Mouse (Mus musculus) limb, embryonic 14.5 days (tissue): ENCODE measurements around the gene Usp20. TPM values are rescaled to one million over a fixed set of nuclear protein-coding genes. Genes with fewer than 3 reads are reported as not detected.

Source experiments
- ATAC-seq: fragments of 200-750 bp; cut with Nextera tagmentation; 2 replicates; pipeline ENCODE4 v1.8.0; 2017; ENCODE audit warnings: low read depth, moderate number of reproducible peaks, moderate TSS enrichment; ENCODE audit not compliant: low FRiP score
- DNase-seq: peaks from one replicate; pipeline ENCODE4 v3.0.0-alpha.2; 2015; ENCODE audit warnings: low spot score
- H3K27ac ChIP-seq: fragments of 300-500 bp; sonication (generic); replicated peaks from 2 replicates; pipeline ENCODE4 v1.5.1; 2014; ENCODE audit warnings: low read depth, mild to moderate bottlenecking, low read length, moderate library complexity, mixed read lengths
- H3K27me3 ChIP-seq: fragments of 300-500 bp; sonication (generic); 2 replicates; pipeline ENCODE4 v1.6.1; 2014; ENCODE audit warnings: low read length, mixed read lengths; ENCODE audit not compliant: control insufficient read depth, insufficient read depth
- H3K36me3 ChIP-seq: fragments of 300-500 bp; sonication (generic); 2 replicates; pipeline ENCODE4 v1.6.1; 2014; ENCODE audit warnings: mild to moderate bottlenecking, low read length, moderate library complexity, mixed read lengths; ENCODE audit not compliant: control insufficient read depth, insufficient read depth
- H3K4me1 ChIP-seq: fragments of 300-500 bp; sonication (generic); 2 replicates; pipeline ENCODE4 v1.6.1; 2014; ENCODE audit warnings: antibody characterized with exemption, low read length, mixed read lengths; ENCODE audit not compliant: control insufficient read depth, insufficient read depth
- H3K4me2 ChIP-seq: fragments of 300-500 bp; sonication (generic); replicated peaks from 2 replicates; pipeline ENCODE4 v1.6.1; 2014; ENCODE audit warnings: low read depth, mild to moderate bottlenecking, low read length, moderate library complexity; ENCODE audit not compliant: severe bottlenecking
- H3K4me3 ChIP-seq: fragments of 300-500 bp; sonication (generic); replicated peaks from 2 replicates; pipeline ENCODE4 v1.5.1; 2014; ENCODE audit warnings: low read length
- H3K9ac ChIP-seq: fragments of 300-500 bp; sonication (generic); 2 replicates; pipeline ENCODE4 v1.6.1; 2014; ENCODE audit warnings: mild to moderate bottlenecking, low read depth, low read length, moderate library complexity; ENCODE audit not compliant: severe bottlenecking
- H3K9me3 ChIP-seq: fragments of 300-500 bp; sonication (generic); 2 replicates; pipeline ENCODE4 v1.6.1; 2016; ENCODE audit warnings: low read length; ENCODE audit not compliant: control insufficient read depth
- POLR2A ChIP-seq: fragments of 200-500 bp; IDR thresholded peaks from 2 replicates; pipeline ENCODE4 v1.8.0; 2012; ENCODE audit warnings: inconsistent platforms, mild to moderate bottlenecking, moderate library complexity, borderline replicate concordance; ENCODE audit not compliant: insufficient read depth, insufficient read length; ENCODE audit errors: extremely low read depth
- WGBS: fragments of 180-500 bp; shearing (Covaris S2); extraction: QIAGEN DNeasy Blood & Tissue Kit; methylation state at CpG from one replicate; pipeline ENCODE4 v1.1.7; 2014; 5-methylcytosine and 5-hydroxymethylcytosine counted together
- polyA plus RNA-seq, 2 experiments: library from polyadenylated mRNA; depleted of rRNA in 1 of 2; stranded (reverse) in 1 of 2; unstranded in 1 of 2; fragments of >200 nt; fragmentation: Nextera tagmentation in 1 of 2; extraction: Ambion mirVana in 1 of 2; gene quantifications; 2 replicates each; pipeline versions ENCODE4 v1.2.1 to v1.2.3; 2012 to 2014

The Usp20 gene
- polyA plus RNA-seq, 2 experiments = 19.0 to 21.5 TPM

GRCm38 (mm10) chr2:31002857-31003256, 20.8 kb downstream of the Usp20 start:
- Histone ChIP-seq H3K4me1 (no peaks in the 10 kb centered on the region), H3K9ac (no peak overlapping the region), H3K27me3 (no peaks in the 10 kb centered on the region), H3K36me3 (peaks cover 45% of the 10 kb centered on the region), H3K27ac (no peak overlapping the region), H3K9me3 (no peaks in the 10 kb centered on the region), H3K4me2 (no peak overlapping the region), H3K4me3 (no peak overlapping the region)
- 91% methylated on average over 10 of the region's 10 CpGs for WGBS
- DNase-seq (no peak), ATAC-seq (no peak)
- TF ChIP-seq POLR2A = no peak

- ATAC-seq = no peak
Observed at GRCm38 (mm10) chr2:31005453-31005852, 23.4 kb downstream of the Usp20 start.

GRCm38 (mm10) chr2:31006434-31006833, 24.4 kb downstream of the Usp20 start:
- DNase-seq = no peak
- no peaks in the 10 kb centered on the region for H3K4me1 ChIP-seq
- TF ChIP-seq POLR2A = no peak
- peaks cover 54% of the 10 kb centered on the region for H3K36me3 ChIP-seq
- H3K27me3 ChIP-seq = no peaks in the 10 kb centered on the region
- H3K9ac ChIP-seq = no peak overlapping the region
- WGBS = 79% methylated on average over 5 of the region's 5 CpGs
- no peaks in the 10 kb centered on the region for H3K9me3 ChIP-seq
- H3K27ac ChIP-seq = no peak overlapping the region; the same call in 1 of the 2 replicates
- H3K4me3 ChIP-seq = no peak overlapping the region
- H3K4me2 ChIP-seq = no peak overlapping the region
- ATAC-seq = peak; percentile 51; the same call in 1 of the 2 replicates

More at GRCm38 (mm10) chr2:31005453-31005852, 23.4 kb downstream of the Usp20 start:
- DNase-seq = no peak
- Histone ChIP-seq H3K36me3 (peaks cover 50% of the 10 kb centered on the region), H3K4me2 (no peak overlapping the region), H3K27ac (no peak overlapping the region), H3K9ac (no peak overlapping the region), H3K4me1 (no peaks in the 10 kb centered on the region), H3K4me3 (no peak overlapping the region), H3K27me3 (no peaks in the 10 kb centered on the region), H3K9me3 (no peaks in the 10 kb centered on the region)
- no peak for TF ChIP-seq POLR2A
- WGBS = 56% methylated on average over 2 of the region's 2 CpGs

GRCm38 (mm10) chr2:31007208-31007607, 25.1 kb downstream of the Usp20 start:
- DNase-seq (no peak), ATAC-seq (no peak)
- H3K4me1 ChIP-seq = no peaks in the 10 kb centered on the region
- peaks cover 49% of the 10 kb centered on the region for H3K36me3 ChIP-seq
- H3K9me3 ChIP-seq = no peaks in the 10 kb centered on the region
- no peak overlapping the region for H3K27ac ChIP-seq
- H3K9ac ChIP-seq = no peak overlapping the region
- no peak overlapping the region for H3K4me3 ChIP-seq
- WGBS = 82% methylated on average over 5 of the region's 5 CpGs
- no peaks in the 10 kb centered on the region for H3K27me3 ChIP-seq
- TF ChIP-seq POLR2A = no peak
- H3K4me2 ChIP-seq = no peak overlapping the region

- Histone ChIP-seq H3K9me3 (no peaks in the 10 kb centered on the region), H3K4me1 (no peaks in the 10 kb centered on the region), H3K4me3 (no peak overlapping the region), H3K9ac (no peak overlapping the region), H3K36me3 (peaks cover 39% of the 10 kb centered on the region), H3K27me3 (no peaks in the 10 kb centered on the region), H3K27ac (no peak overlapping the region), H3K4me2 (no peak overlapping the region)
- DNase-seq = no peak
- ATAC-seq = no peak
- no peak for TF ChIP-seq POLR2A
- 67% methylated on average over 14 of the region's 14 CpGs for WGBS
Observed at GRCm38 (mm10) chr2:31013371-31014120, 31.5 kb downstream of the Usp20 start.
